Mouse (Mus musculus) cerebellum, adult 9-11 months (tissue): ENCODE results near the gene Prrt1.

Experiments
- DNase-seq: peaks from one replicate; pipeline ENCODE4 v3.0.0; 2022

The Prrt1 gene

GRCm38 (mm10) chr17:34599891-34600290 is 29.4 kb upstream of the Prrt1 start:
- peak; percentile 60 for DNase-seq

- peak; percentile 69 for DNase-seq
Measured at GRCm38 (mm10) chr17:34601796-34602195, 27.5 kb upstream of the Prrt1 start.

- peak; percentile 100 for DNase-seq
Measured at GRCm38 (mm10) chr17:34603375-34604060, 25.8 kb upstream of the Prrt1 start, which contains the start of gene Rnf5. Rnf5 (minus strand) TSS chr17:34603690.

GRCm38 (mm10) chr17:34604061-34604508 is 25.2 kb upstream of the Prrt1 start, which contains the start of gene Agpat1:
Agpat1 (plus strand) TSS chr17:34604262.
- peak; percentile 100 for DNase-seq

- DNase-seq: no peak
Measured at GRCm38 (mm10) chr17:34604511-34605237, 24.7 kb upstream of the Prrt1 start.

- peak; percentile 97 for DNase-seq
Measured at GRCm38 (mm10) chr17:34605609-34606008, 23.7 kb upstream of the Prrt1 start.

- peak; percentile 74 for DNase-seq
Measured at GRCm38 (mm10) chr17:34606186-34607039, 22.9 kb upstream of the Prrt1 start.

- no peak for DNase-seq
Measured at GRCm38 (mm10) chr17:34607997-34608396, 21.3 kb upstream of the Prrt1 start.

- DNase-seq: no peak
Measured at GRCm38 (mm10) chr17:34611050-34611449, 18.3 kb upstream of the Prrt1 start.

- no peak for DNase-seq
Measured at GRCm38 (mm10) chr17:34613054-34613645, 16.2 kb upstream of the Prrt1 start.

GRCm38 (mm10) chr17:34613830-34614229 is 15.5 kb upstream of the Prrt1 start:
- DNase-seq: no peak

GRCm38 (mm10) chr17:34615871-34616270 is 13.5 kb upstream of the Prrt1 start, which contains the start of gene Egfl8:
Egfl8 (minus strand) TSS chr17:34615971.
- no peak for DNase-seq

GRCm38 (mm10) chr17:34618999-34619398 is 10.3 kb upstream of the Prrt1 start:
- no peak for DNase-seq

- DNase-seq: no peak
Measured at GRCm38 (mm10) chr17:34621006-34621405, 8.3 kb upstream of the Prrt1 start.

- DNase-seq: no peak
Measured at GRCm38 (mm10) chr17:34623161-34623560, 6.2 kb upstream of the Prrt1 start.

- DNase-seq: no peak
Measured at GRCm38 (mm10) chr17:34624981-34625380, 4.4 kb upstream of the Prrt1 start.

GRCm38 (mm10) chr17:34626062-34626772 is 3.1 kb upstream of the Prrt1 start:
- DNase-seq: peak; percentile 66

- no peak for DNase-seq
Measured at GRCm38 (mm10) chr17:34626773-34627092, 2.6 kb upstream of the Prrt1 start.

- peak; percentile 92 for DNase-seq
Measured at GRCm38 (mm10) chr17:34627093-34627942, 2.0 kb upstream of the Prrt1 start.

- peak; percentile 86 for DNase-seq
Measured at GRCm38 (mm10) chr17:34627943-34628643, 1.2 kb upstream of the Prrt1 start, which contains the start of gene Ppt2. Ppt2 (minus strand) TSS chr17:34628510.

- no peak for DNase-seq
Measured at GRCm38 (mm10) chr17:34628644-34628967, 727 bp upstream of the Prrt1 start.
